Mouse (Mus musculus): ENCODE measurements around the gene Specc1l. TPM values are rescaled to one million over a fixed set of nuclear protein-coding genes. Genes with fewer than 3 reads are reported as not detected.
"Not testable (repeated sequence)": the region's sequence is repeated elsewhere in the genome, so short reads cannot be mapped to it uniquely, and the experiment has no call there.

The Specc1l gene
- polyA plus RNA-seq, 1 experiment = 31.6 TPM

- no peak for DNase-seq
- Histone ChIP-seq H3K27ac (ENCODE audit: control insufficient read depth, insufficient read depth, low read length) (no peak overlapping the region), H3K27me3 (ENCODE audit: control insufficient read depth, insufficient read depth, low read length) (no peaks in the 10 kb centered on the region), H3K36me3 (ENCODE audit: control insufficient read depth, insufficient read depth, low read length) (peaks cover 3% of the 10 kb centered on the region; the same call in 1 of the 2 replicates), H3K4me3 (ENCODE audit: control insufficient read depth, insufficient read depth, low read length) (no peak overlapping the region), H3K4me1 (replicated peaks; ENCODE audit: control insufficient read depth, insufficient read depth, low read length) (no peaks in the 10 kb centered on the region)
- no peak for TF ChIP-seq POLR2A (IDR thresholded peaks at IDR 0.05; ENCODE audit: control insufficient read depth, extremely low read depth, insufficient read depth, low read length, poor library complexity)
- TF ChIP-seq CTCF (IDR thresholded peaks at IDR 0.05; ENCODE audit: borderline replicate concordance, control insufficient read depth, extremely low read depth, insufficient read depth, low read length, poor library complexity) = no peak
- whole genome bisulfite sequencing = 94% methylated on average over 10 of the region's 10 CpGs
Measured at GRCm38 (mm10) chr10:75337231-75337630, 125.4 kb downstream of the Specc1l start.

GRCm38 (mm10) chr10:75338852-75339251, 127.0 kb downstream of the Specc1l start:
- H3K4me1 ChIP-seq (replicated peaks; ENCODE audit: control insufficient read depth, insufficient read depth, low read length) = no peaks in the 10 kb centered on the region
- WGBS = 31% methylated on average over 5 of the region's 5 CpGs
- no peak for DNase-seq

GRCm38 (mm10) chr10:75339377-75339776, 127.5 kb downstream of the Specc1l start:
- DNase-seq = no peak
- Histone ChIP-seq H3K27me3 (ENCODE audit: control insufficient read depth, insufficient read depth, low read length) (no peaks in the 10 kb centered on the region), H3K36me3 (ENCODE audit: control insufficient read depth, insufficient read depth, low read length) (peaks cover 2% of the 10 kb centered on the region; the same call in 1 of the 2 replicates), H3K27ac (ENCODE audit: control insufficient read depth, insufficient read depth, low read length) (no peak overlapping the region), H3K4me3 (ENCODE audit: control insufficient read depth, insufficient read depth, low read length) (no peak overlapping the region), H3K4me1 (replicated peaks; ENCODE audit: control insufficient read depth, insufficient read depth, low read length) (no peaks in the 10 kb centered on the region; the same call in 1 of the 2 replicates)
- TF ChIP-seq POLR2A (IDR thresholded peaks at IDR 0.05; ENCODE audit: control insufficient read depth, extremely low read depth, insufficient read depth, low read length, poor library complexity) (no peak), CTCF (IDR thresholded peaks at IDR 0.05; ENCODE audit: borderline replicate concordance, control insufficient read depth, extremely low read depth, insufficient read depth, low read length, poor library complexity) (no peak)
- WGBS = 91% methylated on average over 7 of the region's 7 CpGs

More at GRCm38 (mm10) chr10:75338852-75339251, 127.0 kb downstream of the Specc1l start:
- peaks cover 3% of the 10 kb centered on the region; the same call in 1 of the 2 replicates for H3K36me3 ChIP-seq (ENCODE audit: control insufficient read depth, insufficient read depth, low read length)
- no peak overlapping the region for H3K4me3 ChIP-seq (ENCODE audit: control insufficient read depth, insufficient read depth, low read length)
- no peaks in the 10 kb centered on the region for H3K27me3 ChIP-seq (ENCODE audit: control insufficient read depth, insufficient read depth, low read length)
- no peak overlapping the region for H3K27ac ChIP-seq (ENCODE audit: control insufficient read depth, insufficient read depth, low read length)
- no peak for TF ChIP-seq POLR2A (IDR thresholded peaks at IDR 0.05; ENCODE audit: control insufficient read depth, extremely low read depth, insufficient read depth, low read length, poor library complexity)
- no peak for TF ChIP-seq CTCF (IDR thresholded peaks at IDR 0.05; ENCODE audit: borderline replicate concordance, control insufficient read depth, extremely low read depth, insufficient read depth, low read length, poor library complexity)

GRCm38 (mm10) chr10:75341936-75342335, 130.1 kb downstream of the Specc1l start:
- WGBS = 47% methylated on average over 8 of the region's 8 CpGs
- H3K4me1 ChIP-seq (replicated peaks; ENCODE audit: control insufficient read depth, insufficient read depth, low read length) = no peaks in the 10 kb centered on the region; the same call in 1 of the 2 replicates
- DNase-seq = no peak

GRCm38 (mm10) chr10:75344563-75344962, 132.7 kb downstream of the Specc1l start:
- DNase-seq; H3K27ac ChIP-seq (ENCODE audit: control insufficient read depth, insufficient read depth, low read length); H3K36me3 ChIP-seq (ENCODE audit: control insufficient read depth, insufficient read depth, low read length); H3K4me1 ChIP-seq (replicated peaks; ENCODE audit: control insufficient read depth, insufficient read depth, low read length); H3K4me3 ChIP-seq (ENCODE audit: control insufficient read depth, insufficient read depth, low read length); H3K27me3 ChIP-seq (ENCODE audit: control insufficient read depth, insufficient read depth, low read length): not testable (repeated sequence)
- 92% methylated on average over 1 of the region's 1 CpGs for WGBS

More at GRCm38 (mm10) chr10:75341936-75342335, 130.1 kb downstream of the Specc1l start:
- H3K27me3 ChIP-seq (ENCODE audit: control insufficient read depth, insufficient read depth, low read length) = no peaks in the 10 kb centered on the region
- TF ChIP-seq POLR2A (IDR thresholded peaks at IDR 0.05; ENCODE audit: control insufficient read depth, extremely low read depth, insufficient read depth, low read length, poor library complexity) (no peak), CTCF (IDR thresholded peaks at IDR 0.05; ENCODE audit: borderline replicate concordance, control insufficient read depth, extremely low read depth, insufficient read depth, low read length, poor library complexity) (no peak)
- no peaks in the 10 kb centered on the region for H3K36me3 ChIP-seq (ENCODE audit: control insufficient read depth, insufficient read depth, low read length)
- no peak overlapping the region for H3K27ac ChIP-seq (ENCODE audit: control insufficient read depth, insufficient read depth, low read length)
- H3K4me3 ChIP-seq (ENCODE audit: control insufficient read depth, insufficient read depth, low read length) = no peak overlapping the region

- DNase-seq = no peak
Measured at GRCm38 (mm10) chr10:75345265-75345664, 133.4 kb downstream of the Specc1l start.

GRCm38 (mm10) chr10:75350564-75350963, 138.7 kb downstream of the Specc1l start:
- H3K27me3 ChIP-seq (ENCODE audit: control insufficient read depth, insufficient read depth, low read length) = no peaks in the 10 kb centered on the region
- H3K27ac ChIP-seq (ENCODE audit: control insufficient read depth, insufficient read depth, low read length) = no peak overlapping the region
- TF ChIP-seq POLR2A (IDR thresholded peaks at IDR 0.05; ENCODE audit: control insufficient read depth, extremely low read depth, insufficient read depth, low read length, poor library complexity) (no peak), CTCF (IDR thresholded peaks at IDR 0.05; ENCODE audit: borderline replicate concordance, control insufficient read depth, extremely low read depth, insufficient read depth, low read length, poor library complexity) (no peak)
- H3K4me3 ChIP-seq (ENCODE audit: control insufficient read depth, insufficient read depth, low read length) = no peak overlapping the region
- DNase-seq = no peak
- H3K4me1 ChIP-seq (replicated peaks; ENCODE audit: control insufficient read depth, insufficient read depth, low read length) = no peaks in the 10 kb centered on the region
- WGBS = 83% methylated on average over 5 of the region's 5 CpGs
- no peaks in the 10 kb centered on the region for H3K36me3 ChIP-seq (ENCODE audit: control insufficient read depth, insufficient read depth, low read length)

More at GRCm38 (mm10) chr10:75345265-75345664, 133.4 kb downstream of the Specc1l start:
- WGBS = 67% methylated on average over 2 of the region's 2 CpGs
- Histone ChIP-seq H3K27ac (ENCODE audit: control insufficient read depth, insufficient read depth, low read length) (no peak overlapping the region), H3K4me3 (ENCODE audit: control insufficient read depth, insufficient read depth, low read length) (no peak overlapping the region), H3K27me3 (ENCODE audit: control insufficient read depth, insufficient read depth, low read length) (no peaks in the 10 kb centered on the region), H3K4me1 (replicated peaks; ENCODE audit: control insufficient read depth, insufficient read depth, low read length) (no peaks in the 10 kb centered on the region; the same call in 1 of the 2 replicates), H3K36me3 (ENCODE audit: control insufficient read depth, insufficient read depth, low read length) (no peaks in the 10 kb centered on the region)
- TF ChIP-seq CTCF (IDR thresholded peaks at IDR 0.05; ENCODE audit: borderline replicate concordance, control insufficient read depth, extremely low read depth, insufficient read depth, low read length, poor library complexity) (no peak), POLR2A (IDR thresholded peaks at IDR 0.05; ENCODE audit: control insufficient read depth, extremely low read depth, insufficient read depth, low read length, poor library complexity) (no peak)
